Mouse (Mus musculus) bone marrow, adult 2 months (tissue): ENCODE results near the gene Ankra2. TPM values are rescaled to one million over a fixed set of nuclear protein-coding genes. Genes with fewer than 3 reads are reported as not detected.

ENCODE experiments used
- H3K27ac ChIP-seq: fragments of 200-500 bp; 2 replicates; pipeline ENCODE4 v1.5.1; 2012; ENCODE audit warnings: low read depth, mild to moderate bottlenecking, control low read depth, inconsistent platforms, low read length; ENCODE audit not compliant: control insufficient read depth, poor library complexity, insufficient read depth
- H3K4me1 ChIP-seq: fragments of 200-500 bp; 2 replicates; pipeline ENCODE4 v1.6.1; 2011; ENCODE audit warnings: low read length; ENCODE audit not compliant: control insufficient read depth, insufficient read depth
- H3K4me3 ChIP-seq: fragments of 200-500 bp; replicated peaks from 2 replicates; pipeline ENCODE3; 2011; ENCODE audit warnings: mild to moderate bottlenecking, low read depth, low read length, control low read depth; ENCODE audit not compliant: control insufficient read depth
- CTCF ChIP-seq: fragments of 200-500 bp; IDR thresholded peaks from 2 replicates; pipeline ENCODE4 v1.5.1; 2011; ENCODE audit warnings: low read length, control low read depth; ENCODE audit not compliant: control insufficient read depth, insufficient read depth
- POLR2A ChIP-seq: fragments of 200-500 bp; IDR thresholded peaks from 2 replicates; pipeline ENCODE4 v1.6.1; 2011; ENCODE audit warnings: low read depth, mild to moderate bottlenecking, control low read depth, low read length, borderline replicate concordance; ENCODE audit not compliant: control insufficient read depth
- WGBS: fragments of 180-500 bp; shearing (Covaris S2); methylation state at CpG from one replicate; pipeline ENCODE4 v1.1.7; 2018; 5-methylcytosine and 5-hydroxymethylcytosine counted together
- polyA plus RNA-seq: library from polyadenylated mRNA; stranded (reverse); fragments of >200 nt; gene quantifications from 2 replicates; pipeline ENCODE4 v1.2.4, GENCODE M21; 2011; ENCODE audit warnings: low replicate concordance; ENCODE audit not compliant: missing spikeins, insufficient read depth, insufficient read length

The Ankra2 gene
- 7.7 and 9.3 TPM in 2 replicates for polyA plus RNA-seq

- under 1% methylated on average over 71 of the region's 71 CpGs for WGBS
- TF ChIP-seq POLR2A (peak; percentile 75), CTCF (no peak)
- Histone ChIP-seq H3K27ac (peak within 1 kb of the TSS; percentile 72), H3K4me1 (no peaks in the 10 kb centered on the region), H3K4me3 (peak within 1 kb of the TSS; percentile 91)
These were observed at the start of gene Ankra2, which contains the start of gene Utp15 for GRCm38 (mm10) chr13:98262636-98263457. TSS of gene Ankra2 (plus strand) at chr13:98263074. TSS of gene Utp15 (minus strand) at chr13:98263041.

- H3K4me1 ChIP-seq, result peaks cover 1% of the 10 kb centered on the region
- no peak overlapping the region for H3K27ac ChIP-seq
- no peak overlapping the region for H3K4me3 ChIP-seq
- TF ChIP-seq CTCF (peak; percentile 70), POLR2A (no peak)
- 38% methylated on average over 12 of the region's 12 CpGs for WGBS
These were observed 40.0 kb upstream of the Ankra2 start for GRCm38 (mm10) chr13:98222848-98223247.

GRCm38 (mm10) chr13:98226225-98226624 lies 36.6 kb upstream of the Ankra2 start:
- Histone ChIP-seq H3K4me1 (no peaks in the 10 kb centered on the region), H3K4me3 (no peak overlapping the region), H3K27ac (no peak overlapping the region)
- WGBS, result 80% methylated on average over 2 of the region's 2 CpGs
- TF ChIP-seq CTCF (no peak), POLR2A (no peak)

DNA sequence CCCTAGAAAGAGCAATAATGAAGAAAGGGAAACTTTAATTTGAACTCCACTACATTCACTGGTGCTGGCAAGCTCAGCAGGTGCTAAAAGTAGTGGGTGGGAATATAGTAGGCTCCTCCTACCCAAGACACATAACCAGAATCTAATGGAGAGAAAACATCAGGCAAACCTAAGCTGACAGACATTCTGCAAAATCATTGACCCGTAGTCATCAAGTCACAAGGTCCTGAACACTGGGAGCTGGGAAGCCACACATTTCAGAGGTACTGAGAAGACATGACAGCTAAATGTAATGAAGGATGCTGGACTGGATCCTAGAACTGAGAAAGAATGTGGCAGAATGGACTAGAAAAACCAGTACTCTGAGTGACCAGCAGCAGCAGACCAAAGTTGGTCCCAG lies 32.4 kb upstream of the Ankra2 start:
- 85% methylated on average over 1 of the region's 1 CpGs for WGBS
- Histone ChIP-seq H3K4me3 (no peak overlapping the region), H3K27ac (no peak overlapping the region), H3K4me1 (no peaks in the 10 kb centered on the region)
- TF ChIP-seq POLR2A (no peak), CTCF (no peak)

DNA sequence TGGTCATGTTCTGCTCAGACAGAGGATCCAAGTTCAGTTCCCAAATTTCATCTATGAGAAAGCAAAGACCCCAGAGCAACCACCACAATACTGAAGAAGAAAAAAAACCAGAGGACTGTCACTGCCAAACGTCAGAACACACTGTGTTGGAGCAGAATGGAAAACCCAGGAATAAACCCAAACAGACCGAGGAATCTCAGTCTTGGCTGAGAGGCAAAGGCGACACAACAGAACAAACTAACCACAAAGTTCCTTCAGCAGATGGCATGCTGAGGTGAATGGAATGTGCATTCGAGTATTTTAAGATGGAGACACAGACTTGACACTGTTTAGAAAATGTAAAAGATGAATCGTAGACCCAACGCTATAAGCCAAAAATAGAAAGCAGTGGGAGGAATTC lies 27.4 kb upstream of the Ankra2 start:
- WGBS, result 72% methylated on average over 6 of the region's 6 CpGs
- no peak overlapping the region for H3K27ac ChIP-seq
- TF ChIP-seq POLR2A (no peak), CTCF (no peak)
- H3K4me3 ChIP-seq, result no peak overlapping the region
- H3K4me1 ChIP-seq, result no peaks in the 10 kb centered on the region; the same call in 1 of the 2 replicates

- Histone ChIP-seq H3K27ac (no peak overlapping the region), H3K4me3 (no peak overlapping the region), H3K4me1 (no peaks in the 10 kb centered on the region; the same call in 1 of the 2 replicates)
- no peak for TF ChIP-seq POLR2A
- peak; percentile 53 for TF ChIP-seq CTCF
- 18% methylated on average over 12 of the region's 12 CpGs for WGBS
These were observed 22.8 kb upstream of the Ankra2 start for GRCm38 (mm10) chr13:98239978-98240641.

- H3K4me1 ChIP-seq, result no peaks in the 10 kb centered on the region; the same call in 1 of the 2 replicates
- WGBS, result 43% methylated on average over 9 of the region's 9 CpGs
- H3K27ac ChIP-seq, result no peak overlapping the region
- no peak for TF ChIP-seq CTCF
- TF ChIP-seq POLR2A, result no peak
- no peak overlapping the region for H3K4me3 ChIP-seq
These were observed 21.2 kb upstream of the Ankra2 start for GRCm38 (mm10) chr13:98241531-98242282.
